Mouse (Mus musculus) kidney, postnatal 4 days (tissue): ENCODE data around the gene Cmtm6.
"Not testable (repeated sequence)": the region's sequence is repeated elsewhere in the genome, so short reads cannot be mapped to it uniquely, and the experiment has no call there.

Experiments
- DNase-seq, 2 experiments: peaks; one replicate each; pipeline ENCODE4 v3.0.0; 2021; ENCODE audit warnings: mixed read lengths in 2 of 2

Gene Cmtm6

DNA sequence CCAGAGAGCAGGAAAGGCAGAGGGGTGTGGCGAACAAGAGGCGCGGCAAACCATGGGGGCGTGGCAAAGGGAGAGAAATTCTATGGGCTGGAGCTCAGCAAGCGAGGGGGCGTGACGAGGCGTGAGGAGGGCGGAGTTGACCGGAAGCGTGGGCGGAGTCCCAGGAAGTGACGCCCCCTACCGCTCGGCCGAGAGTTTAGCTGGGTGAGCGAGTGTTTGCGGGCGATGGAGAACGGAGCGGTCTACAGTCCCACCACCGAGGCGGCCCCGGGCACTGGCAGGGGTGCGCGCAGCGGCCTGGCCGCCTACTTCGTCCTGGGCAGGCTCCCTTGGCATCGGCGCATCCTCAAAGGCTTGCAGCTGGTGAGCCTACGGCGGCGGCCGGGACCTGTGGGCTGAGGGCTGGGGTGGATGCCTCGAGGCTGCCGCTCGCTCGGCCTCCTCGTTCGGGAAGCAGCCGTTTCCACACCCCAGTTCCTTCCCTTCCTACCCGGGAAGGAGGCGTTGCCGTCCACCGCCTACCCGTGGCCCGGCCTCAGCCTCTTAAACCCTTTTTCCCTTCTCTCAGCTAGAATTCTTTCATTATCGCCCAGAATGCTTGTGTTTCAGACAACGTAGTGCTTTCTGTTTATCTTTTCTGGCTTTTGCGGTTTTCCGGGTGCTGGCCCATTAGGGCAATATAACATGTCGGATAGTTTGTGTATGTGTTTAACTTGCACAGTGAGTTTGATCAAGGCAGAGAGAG is at the start of gene Cmtm6:
Gene Cmtm6, plus strand, starts transcription at position 106 of the 745 bp plus-strand sequence.
- DNase-seq, result peak; percentile 99

DNA sequence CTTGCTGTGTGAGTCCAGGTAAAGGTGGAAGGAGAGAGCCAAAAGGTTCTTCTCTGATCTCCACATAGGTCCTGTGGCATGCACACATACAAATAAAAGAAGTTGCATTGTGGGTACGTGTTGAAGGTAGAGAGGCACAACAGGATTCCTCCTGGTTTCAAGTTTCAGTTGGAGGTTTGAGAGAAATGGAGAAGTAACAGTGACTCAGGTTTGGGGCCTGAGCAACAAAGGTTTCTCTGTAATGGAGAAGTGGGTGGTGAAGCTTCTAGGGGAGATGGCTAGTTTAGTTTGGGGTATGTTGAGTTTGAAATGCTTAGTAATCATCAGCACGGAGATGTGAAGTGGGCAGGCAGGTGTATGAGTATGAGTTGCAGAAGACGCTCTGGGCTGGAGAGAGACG is 48.7 kb upstream of the Cmtm6 start:
- DNase-seq, result no peak

- DNase-seq, result no peak
These were observed 44.7 kb upstream of the Cmtm6 start for GRCm38 (mm10) chr9:114686245-114686644.

GRCm38 (mm10) chr9:114687639-114688038 is 43.3 kb upstream of the Cmtm6 start:
- DNase-seq, result no peak

GRCm38 (mm10) chr9:114688252-114688952 is 42.5 kb upstream of the Cmtm6 start, which contains the start of gene Dync1li1:
TSS of gene Dync1li1 (plus strand) at chr9:114688790.
- DNase-seq, result peak; percentile 98 to 99

DNA sequence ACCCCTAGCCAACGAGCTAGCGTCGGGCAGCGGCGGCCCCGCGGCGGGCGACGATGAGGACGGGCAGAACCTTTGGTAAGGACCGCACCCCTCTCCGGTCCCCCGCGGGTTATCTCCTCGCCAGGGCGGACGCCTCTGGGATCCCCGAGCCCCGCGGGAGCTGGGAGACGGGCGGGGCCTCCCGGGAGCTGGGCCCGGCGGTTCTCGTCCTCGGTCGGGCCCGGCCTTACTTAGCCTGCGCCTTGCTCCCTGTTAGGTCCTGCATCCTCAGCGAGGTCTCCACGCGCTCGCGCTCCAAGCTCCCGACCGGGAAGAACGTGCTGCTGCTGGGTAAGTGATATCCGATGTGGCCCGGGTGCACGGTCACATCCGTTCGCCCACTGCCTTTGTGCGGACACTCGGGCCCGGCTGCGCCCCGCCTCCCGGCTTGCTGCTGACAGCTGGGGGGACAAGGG is 41.9 kb upstream of the Cmtm6 start:
- DNase-seq, result peak; percentile 60 to 75

- DNase-seq, result peak in 1 of 2 experiments; percentile 38
These were observed 40.8 kb upstream of the Cmtm6 start for GRCm38 (mm10) chr9:114690119-114690601.

- no peak for DNase-seq
These were observed 39.8 kb upstream of the Cmtm6 start for GRCm38 (mm10) chr9:114691112-114691511.

- DNase-seq, result not testable (repeated sequence)
These were observed 35.3 kb upstream of the Cmtm6 start for GRCm38 (mm10) chr9:114695662-114696061.

- DNase-seq, result no peak
These were observed 33.8 kb upstream of the Cmtm6 start for GRCm38 (mm10) chr9:114697072-114697471.

GRCm38 (mm10) chr9:114697926-114698325 is 33.0 kb upstream of the Cmtm6 start:
- no peak for DNase-seq

DNA sequence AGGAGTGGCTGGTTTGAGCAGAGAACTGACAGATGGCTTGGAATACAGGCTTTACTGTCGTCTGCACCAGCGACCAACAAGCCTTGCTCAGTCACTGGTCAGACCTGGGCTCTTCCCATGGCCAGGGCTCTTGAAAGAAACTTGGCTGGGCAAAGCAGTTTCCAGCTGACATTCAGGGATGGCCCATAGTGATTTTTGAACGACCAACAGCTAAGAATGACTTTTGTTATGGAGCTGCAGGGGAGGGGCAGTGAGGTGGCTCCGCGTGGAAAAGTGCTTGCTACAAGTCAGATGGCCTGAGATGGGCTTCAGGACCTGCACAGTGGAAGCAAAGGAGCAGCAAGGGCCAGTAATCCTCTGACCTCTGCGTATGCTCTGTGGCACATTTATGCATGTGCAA is 31.7 kb upstream of the Cmtm6 start:
- DNase-seq, result peak in 1 of 2 experiments; percentile 17

DNA sequence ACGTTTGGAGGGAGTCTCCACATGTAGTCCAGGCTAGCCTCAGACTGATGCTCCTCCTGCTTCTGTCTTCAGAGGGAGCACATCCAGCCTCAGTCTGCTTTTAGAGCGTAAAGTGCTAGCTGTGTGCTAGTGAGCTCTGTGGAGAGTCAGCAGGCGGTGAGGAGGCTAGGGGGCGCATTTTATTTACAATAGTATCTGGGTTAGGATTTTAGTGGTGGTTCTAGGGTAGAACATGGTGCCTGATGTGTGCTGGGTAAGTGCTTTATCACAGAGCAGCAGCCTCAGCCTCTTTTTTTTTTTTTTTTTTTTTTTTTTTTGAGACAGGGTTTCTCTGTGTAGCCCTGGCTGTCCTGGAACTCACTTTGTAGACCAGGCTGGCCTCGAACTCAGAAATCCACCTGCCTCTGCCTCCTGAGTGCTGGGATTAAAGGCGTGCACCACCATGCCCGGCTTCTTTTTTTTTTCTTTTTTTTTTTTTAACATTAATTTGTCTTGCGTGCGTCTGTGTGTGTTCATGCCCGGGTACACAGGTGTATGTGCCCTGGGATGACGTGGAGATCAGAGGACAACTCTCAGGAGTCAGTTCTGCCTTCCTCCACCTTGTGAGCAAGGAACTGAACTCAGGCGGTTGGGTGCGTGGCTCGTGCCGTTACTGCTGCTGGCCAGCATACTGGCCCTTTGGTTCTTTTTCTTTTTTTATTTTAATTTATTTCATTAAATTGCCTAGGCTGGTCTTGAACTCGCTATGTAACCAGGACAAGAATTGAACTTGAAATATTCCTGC is 30.8 kb upstream of the Cmtm6 start:
- DNase-seq, result no peak

- peak in 1 of 2 experiments; percentile 40 for DNase-seq
These were observed 29.9 kb upstream of the Cmtm6 start for GRCm38 (mm10) chr9:114701031-114701430.

DNA sequence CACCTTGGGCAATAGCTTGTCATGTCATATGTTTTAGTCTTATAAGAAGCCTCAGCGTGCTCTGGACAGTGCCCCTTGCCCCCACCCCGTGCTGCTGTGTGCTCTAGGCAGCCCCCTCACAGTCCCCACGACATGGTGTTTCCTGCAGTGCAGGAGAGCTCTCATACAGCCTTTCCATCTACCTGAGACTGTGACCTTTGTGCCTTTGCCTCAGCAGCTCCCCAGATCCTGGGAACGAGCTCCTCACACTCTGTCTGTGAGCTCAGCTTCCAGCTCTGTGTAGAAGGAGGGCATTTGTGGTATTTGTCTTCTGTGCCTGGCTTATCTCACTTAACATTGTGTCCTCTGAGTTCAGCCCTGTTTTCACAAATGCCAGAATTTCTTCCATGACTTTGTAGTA is 29.0 kb upstream of the Cmtm6 start:
- peak in 1 of 2 experiments; percentile 28 for DNase-seq

DNA sequence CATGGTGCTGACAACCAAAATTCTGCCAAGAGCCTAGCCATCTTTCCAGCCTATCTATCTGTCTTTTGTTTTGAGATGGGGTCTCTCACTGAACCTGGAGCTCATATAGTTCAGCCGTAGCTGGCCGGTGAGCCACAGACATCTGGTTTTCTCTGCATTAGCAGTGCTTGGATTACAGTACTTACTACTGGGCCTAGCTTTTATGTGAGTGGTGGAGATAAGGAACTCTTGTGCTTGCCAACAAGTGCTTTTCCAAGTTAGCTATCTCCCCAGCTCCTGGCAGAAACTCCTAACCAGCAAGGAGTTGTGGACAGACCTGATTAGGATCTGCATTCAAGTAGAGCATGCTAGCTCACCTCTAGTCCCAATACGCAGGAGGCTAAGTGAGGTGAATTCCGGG is 23.1 kb upstream of the Cmtm6 start:
- no peak for DNase-seq

DNA sequence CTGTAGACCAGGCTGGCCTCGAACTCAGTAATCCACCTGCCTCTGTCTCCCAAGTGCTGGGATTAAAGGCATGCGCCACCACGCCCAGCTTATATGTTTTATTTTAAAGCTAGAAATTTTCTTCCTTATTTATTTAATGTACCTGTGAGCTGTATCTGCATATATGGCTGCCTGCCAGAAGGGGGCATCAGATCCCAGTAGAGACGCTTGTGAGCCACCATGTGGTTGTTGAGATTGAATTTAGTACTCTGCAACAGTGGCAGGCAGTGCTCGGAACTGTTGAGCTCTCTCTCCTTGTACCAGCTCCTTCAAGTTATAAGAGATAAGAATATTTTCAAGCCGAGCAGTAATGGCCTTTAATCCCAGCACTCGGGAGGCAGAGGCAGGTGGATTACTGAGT is 20.6 kb upstream of the Cmtm6 start:
- DNase-seq, result peak; percentile 49 to 63

DNA sequence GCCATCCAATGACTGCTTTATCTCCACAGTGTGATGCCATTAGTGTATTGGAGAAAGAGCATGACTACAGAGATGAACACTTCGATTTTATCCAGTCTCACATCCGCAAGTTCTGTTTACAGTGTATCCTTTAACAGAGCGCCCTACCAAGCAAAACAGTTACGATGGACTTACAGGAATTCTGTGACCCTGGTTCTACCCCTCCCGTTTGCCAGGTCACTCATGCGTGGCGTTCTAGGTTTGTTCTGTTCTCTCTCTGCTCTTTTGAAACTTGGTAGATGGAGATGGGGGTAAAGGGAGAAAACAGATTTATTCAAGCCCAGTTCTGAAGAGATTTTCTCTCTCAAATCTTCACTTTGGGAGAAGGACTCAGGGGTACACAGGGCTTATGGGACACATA is 17.4 kb upstream of the Cmtm6 start:
- no peak for DNase-seq

DNA sequence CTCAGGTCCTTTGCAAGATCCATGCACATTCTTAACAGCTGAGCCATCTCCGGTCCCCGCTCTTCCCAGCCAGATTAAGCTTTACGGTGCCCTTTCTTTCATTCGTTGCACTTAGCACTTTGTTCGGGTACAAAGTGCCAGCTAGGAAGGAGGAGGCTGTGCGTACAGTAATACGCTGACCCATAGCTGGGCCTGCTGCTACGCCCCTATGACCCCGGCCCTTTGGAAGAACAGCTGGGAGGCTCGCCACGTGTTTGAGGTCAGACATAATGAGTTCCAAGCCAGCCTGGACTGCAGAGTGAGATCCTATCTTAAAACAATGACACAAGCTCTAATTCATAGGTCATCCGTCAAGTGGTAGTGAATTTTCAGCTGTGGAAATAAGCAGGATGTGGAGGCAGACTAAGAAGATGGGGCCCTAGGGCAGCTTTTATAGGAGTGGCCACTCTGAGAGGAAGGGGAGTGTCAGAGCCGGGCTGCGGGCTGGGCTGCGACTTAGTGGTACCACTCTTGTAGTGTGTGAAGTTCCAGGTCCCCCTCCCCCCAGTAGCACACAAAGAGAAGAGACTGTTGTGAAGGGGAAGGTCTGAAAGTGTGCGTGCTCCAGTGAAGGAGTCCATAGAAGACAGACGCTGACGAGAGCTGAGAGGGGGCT is 14.1 kb upstream of the Cmtm6 start:
- peak; percentile 62 to 79 for DNase-seq

- DNase-seq, result peak; percentile 45 to 62
These were observed 3.6 kb upstream of the Cmtm6 start for GRCm38 (mm10) chr9:114727315-114727714.

DNA sequence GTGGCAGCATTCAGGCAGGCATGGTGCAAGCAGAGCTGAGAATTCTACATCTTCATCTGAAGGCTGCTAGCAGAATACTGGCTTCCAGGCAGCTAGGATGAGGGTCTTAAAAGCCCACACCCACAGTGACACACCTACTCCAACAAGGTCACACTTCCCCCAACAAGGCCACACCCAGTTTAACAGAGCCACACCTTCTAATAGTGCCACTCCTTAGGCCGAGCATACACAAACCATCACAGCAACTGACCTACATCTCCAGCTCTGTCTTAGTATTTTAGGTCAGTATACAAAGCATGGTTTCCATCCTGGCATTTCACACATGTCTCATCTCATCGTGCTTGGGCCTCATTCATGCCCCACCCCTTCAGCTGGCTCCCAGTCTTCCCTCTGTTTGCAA is 2.5 kb upstream of the Cmtm6 start:
- not testable (repeated sequence) for DNase-seq
